Mouse (Mus musculus) ovary, adult 10 weeks (tissue): ENCODE data around the gene Fzd5. TPM values are rescaled to one million over a fixed set of nuclear protein-coding genes. Genes with fewer than 3 reads are reported as not detected.

ENCODE experiments used
- polyA plus RNA-seq: library from polyadenylated mRNA; stranded (reverse); fragments of 350-450 nt; fragmentation: Illumina TruSeq; extraction: RNeasy Lipid Tissue Mini Kit (QIAGEN cat#74804); gene quantifications from one replicate; pipeline ENCODE4 v1.2.3, GENCODE M21; 2014

The Fzd5 gene
- polyA plus RNA-seq: 6.7 TPM

DNA sequence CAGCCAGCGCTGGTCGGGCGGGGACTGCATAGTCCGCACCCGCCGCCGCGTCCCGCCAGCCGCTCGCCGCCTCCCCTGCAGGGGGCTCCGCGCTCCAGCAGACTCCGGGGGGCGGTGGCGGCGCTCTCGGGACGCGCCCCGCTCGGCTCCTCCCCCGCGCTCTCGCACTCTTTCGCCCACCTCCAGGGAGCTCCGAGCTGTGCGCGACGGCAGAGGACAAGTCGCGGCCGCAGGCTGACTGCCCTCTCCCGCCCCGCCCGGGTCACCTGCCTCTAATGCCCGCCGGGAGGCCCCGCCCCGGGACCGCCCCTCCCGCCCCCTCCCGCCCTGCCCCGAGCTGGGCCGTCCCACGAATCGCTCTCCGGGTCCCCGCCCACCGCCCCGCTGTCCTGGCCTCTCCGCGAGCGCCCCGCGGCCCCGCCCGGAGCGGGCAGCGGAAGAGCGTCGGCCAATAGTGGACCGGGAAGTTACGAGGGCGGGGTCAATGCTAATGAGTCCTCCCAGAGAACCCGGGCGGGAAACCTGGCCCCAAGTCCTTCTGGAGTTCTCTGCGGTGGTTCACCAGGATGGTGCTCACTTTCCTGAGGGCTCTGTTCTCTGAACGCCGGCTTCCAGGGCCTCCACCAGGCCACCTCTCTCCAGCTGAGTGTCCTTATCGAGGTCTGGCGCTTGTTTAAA is at the start of gene Fzd5:
Fzd5 (minus strand) TSS at position 250 of the 678 bp plus-strand sequence.

DNA sequence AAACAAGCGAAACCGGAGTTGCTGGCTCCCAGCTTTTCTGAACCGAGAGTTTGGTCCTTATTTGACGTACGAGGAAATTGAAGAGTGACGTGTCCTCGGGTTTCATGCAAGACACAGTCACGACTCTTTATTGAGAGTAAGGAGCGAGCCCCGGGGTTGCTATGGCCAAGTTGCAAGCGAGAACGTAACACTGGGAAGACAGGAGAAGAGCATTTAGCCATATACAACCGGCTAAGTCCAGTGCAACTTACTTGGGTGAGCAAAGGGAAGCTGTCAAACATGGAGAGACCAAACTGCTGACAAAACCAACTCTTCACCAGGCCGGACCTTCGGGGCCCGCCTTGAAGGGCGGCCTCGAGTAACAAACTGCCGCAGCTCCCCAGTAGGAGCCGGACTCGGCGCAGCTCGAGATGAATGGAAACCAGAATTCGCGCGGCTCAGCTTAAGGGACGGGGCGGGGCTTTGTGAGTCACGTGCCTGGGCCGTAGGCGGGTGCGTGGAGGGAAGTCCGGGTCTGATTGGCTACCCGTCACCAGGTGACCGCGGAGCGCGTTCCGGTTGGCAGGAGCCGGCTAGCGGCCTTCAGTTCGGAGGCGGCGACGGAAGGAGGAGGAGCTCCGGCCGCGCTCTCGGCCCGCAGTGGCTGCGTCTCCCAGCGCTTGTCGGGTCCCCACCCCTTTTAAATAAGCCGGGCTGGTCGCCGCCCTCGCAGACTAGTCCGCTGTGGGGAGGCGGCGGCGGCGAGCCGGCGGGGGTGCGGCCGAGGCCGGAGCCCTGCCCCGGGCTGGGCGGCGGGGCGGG is 47.1 kb downstream of the Fzd5 start, which contains the start of gene Ccnyl1:
Ccnyl1 (plus strand) TSS at position 243 of the 801 bp plus-strand sequence.

Other genes starting within 250 kb of the Fzd5 start
- 110 TPM for gene Creb1, start 205.1 kb downstream of the Fzd5 start, polyA plus RNA-seq
- 15.1 TPM for gene Mettl21a, start 120.5 kb downstream of the Fzd5 start, polyA plus RNA-seq
- 42.1 TPM for gene Ccnyl1, start 47.3 kb downstream of the Fzd5 start, polyA plus RNA-seq
- 6.0 TPM for gene Plekhm3, start 219.1 kb upstream of the Fzd5 start, polyA plus RNA-seq